Mouse (Mus musculus): ENCODE data around the gene Sppl3. TPM values are rescaled to one million over a fixed set of nuclear protein-coding genes. Genes with fewer than 3 reads are reported as not detected.

Gene Sppl3
- total and polyA plus RNA-seq, 2 experiments from 2014 or later = 30.1 to 147 TPM

GRCm38 (mm10) chr5:114968651-114969050 is 42.3 kb upstream of the Sppl3 start:
- no peak for ATAC-seq
- H3K4me2 ChIP-seq (ENCODE audit: low read depth, low read length) = no peak overlapping the region
- no peak for TF ChIP-seq CTCF (IDR thresholded peaks at IDR 0.05; ENCODE audit: low read depth)

GRCm38 (mm10) chr5:114969064-114969463 is 41.9 kb upstream of the Sppl3 start:
- 13% methylated on average over 4 of the region's 4 CpGs for WGBS
- TF ChIP-seq CTCF (IDR thresholded peaks at IDR 0.05; ENCODE audit: low read depth) = no peak
- Histone ChIP-seq H3K27me3 (ENCODE audit: insufficient read depth, low read length) (no peaks in the 10 kb centered on the region), H3K9ac (replicated peaks; ENCODE audit: low read length) (no peak overlapping the region), H3K4me3 (ENCODE audit: low read length) (no peak overlapping the region), H3K36me3 (ENCODE audit: insufficient read depth, low read length) (no peaks in the 10 kb centered on the region), H3K4me2 (ENCODE audit: low read depth, low read length) (no peak overlapping the region), H3K9me3 (ENCODE audit: low read length) (no peaks in the 10 kb centered on the region), H3K4me1 (ENCODE audit: insufficient read depth, low read length) (no peaks in the 10 kb centered on the region), H3K27ac (no peak overlapping the region)
- no peak for DNase-seq (ENCODE audit: low spot score)
- ATAC-seq = no peak

More at GRCm38 (mm10) chr5:114968651-114969050, 42.3 kb upstream of the Sppl3 start:
- no peaks in the 10 kb centered on the region for H3K4me1 ChIP-seq (ENCODE audit: insufficient read depth, low read length)
- no peak overlapping the region for H3K4me3 ChIP-seq (ENCODE audit: low read length)
- no peak overlapping the region for H3K27ac ChIP-seq
- no peak for DNase-seq (ENCODE audit: low spot score)
- no peaks in the 10 kb centered on the region for H3K36me3 ChIP-seq (ENCODE audit: insufficient read depth, low read length)
- H3K27me3 ChIP-seq (ENCODE audit: insufficient read depth, low read length) = no peaks in the 10 kb centered on the region
- WGBS = 19% methylated on average over 7 of the region's 7 CpGs
- H3K9me3 ChIP-seq (ENCODE audit: low read length) = no peaks in the 10 kb centered on the region
- no peak overlapping the region for H3K9ac ChIP-seq (replicated peaks; ENCODE audit: low read length)

GRCm38 (mm10) chr5:114969609-114970215 is 41.2 kb upstream of the Sppl3 start:
- Histone ChIP-seq H3K9ac (replicated peaks; ENCODE audit: low read length) (no peak overlapping the region), H3K27ac (no peak overlapping the region), H3K27me3 (ENCODE audit: insufficient read depth, low read length) (no peaks in the 10 kb centered on the region), H3K4me3 (ENCODE audit: low read length) (no peak overlapping the region), H3K4me1 (ENCODE audit: insufficient read depth, low read length) (no peaks in the 10 kb centered on the region), H3K4me2 (ENCODE audit: low read depth, low read length) (no peak overlapping the region), H3K9me3 (ENCODE audit: low read length) (no peaks in the 10 kb centered on the region), H3K36me3 (ENCODE audit: insufficient read depth, low read length) (no peaks in the 10 kb centered on the region)
- no peak for TF ChIP-seq CTCF (IDR thresholded peaks at IDR 0.05; ENCODE audit: low read depth)
- 51% methylated on average over 13 of the region's 13 CpGs for WGBS
- ATAC-seq = no peak
- DNase-seq (ENCODE audit: low spot score) = no peak

- H3K9me3 ChIP-seq (ENCODE audit: low read length) = no peaks in the 10 kb centered on the region
- H3K4me3 ChIP-seq (ENCODE audit: low read length) = no peak within 1 kb of the TSS
- H3K4me2 ChIP-seq (ENCODE audit: low read depth, low read length) = no peak within 1 kb of the TSS
- ATAC-seq = no peak
- H3K4me1 ChIP-seq (ENCODE audit: insufficient read depth, low read length) = no peaks in the 10 kb centered on the region
- no peaks in the 10 kb centered on the region for H3K36me3 ChIP-seq (ENCODE audit: insufficient read depth, low read length)
- H3K9ac ChIP-seq (replicated peaks; ENCODE audit: low read length) = no peak within 1 kb of the TSS
- no peak for DNase-seq (ENCODE audit: low spot score)
- 77% methylated on average over 17 of the region's 17 CpGs for WGBS
- no peak within 1 kb of the TSS for H3K27ac ChIP-seq
- no peak for TF ChIP-seq CTCF (IDR thresholded peaks at IDR 0.05; ENCODE audit: low read depth)
- H3K27me3 ChIP-seq (ENCODE audit: insufficient read depth, low read length) = no peaks in the 10 kb centered on the region
These were observed 40.1 kb upstream of the Sppl3 start, which contains the start of gene Hnf1a for GRCm38 (mm10) chr5:114970824-114971227. Gene Hnf1a (minus strand): TSS chr5:114971094.

GRCm38 (mm10) chr5:114972201-114972600 is 38.7 kb upstream of the Sppl3 start:
- H3K4me1 ChIP-seq (ENCODE audit: insufficient read depth, low read length) = no peaks in the 10 kb centered on the region
- no peak overlapping the region for H3K27ac ChIP-seq
- H3K9me3 ChIP-seq (ENCODE audit: low read length) = no peaks in the 10 kb centered on the region
- H3K4me3 ChIP-seq (ENCODE audit: low read length) = no peak overlapping the region
- H3K27me3 ChIP-seq (ENCODE audit: insufficient read depth, low read length) = no peaks in the 10 kb centered on the region
- H3K9ac ChIP-seq (replicated peaks; ENCODE audit: low read length) = no peak overlapping the region
- H3K36me3 ChIP-seq (ENCODE audit: insufficient read depth, low read length) = no peaks in the 10 kb centered on the region
- DNase-seq (ENCODE audit: low spot score) (no peak), ATAC-seq (no peak)
- no peak for TF ChIP-seq CTCF (IDR thresholded peaks at IDR 0.05; ENCODE audit: low read depth)
- 81% methylated on average over 9 of the region's 9 CpGs for WGBS
- H3K4me2 ChIP-seq (ENCODE audit: low read depth, low read length) = no peak overlapping the region

GRCm38 (mm10) chr5:114973131-114973530 is 37.8 kb upstream of the Sppl3 start:
- no peak for ATAC-seq
- no peaks in the 10 kb centered on the region for H3K9me3 ChIP-seq (ENCODE audit: low read length)
- WGBS = 84% methylated on average over 8 of the region's 8 CpGs
- DNase-seq (ENCODE audit: low spot score) = no peak
- no peak overlapping the region for H3K4me3 ChIP-seq (ENCODE audit: low read length)
- H3K4me1 ChIP-seq (ENCODE audit: insufficient read depth, low read length) = no peaks in the 10 kb centered on the region
- H3K36me3 ChIP-seq (ENCODE audit: insufficient read depth, low read length) = no peaks in the 10 kb centered on the region
- no peak overlapping the region for H3K27ac ChIP-seq
- TF ChIP-seq CTCF (IDR thresholded peaks at IDR 0.05; ENCODE audit: low read depth) = no peak
- no peaks in the 10 kb centered on the region for H3K27me3 ChIP-seq (ENCODE audit: insufficient read depth, low read length)
- no peak overlapping the region for H3K4me2 ChIP-seq (ENCODE audit: low read depth, low read length)
- H3K9ac ChIP-seq (replicated peaks; ENCODE audit: low read length) = no peak overlapping the region

- no peaks in the 10 kb centered on the region for H3K9me3 ChIP-seq (ENCODE audit: low read length)
- no peak overlapping the region for H3K27ac ChIP-seq
- no peak for TF ChIP-seq CTCF (IDR thresholded peaks at IDR 0.05; ENCODE audit: low read depth)
- H3K4me2 ChIP-seq (ENCODE audit: low read depth, low read length) = no peak overlapping the region
- DNase-seq (ENCODE audit: low spot score) = no peak
- H3K4me1 ChIP-seq (ENCODE audit: insufficient read depth, low read length) = no peaks in the 10 kb centered on the region
- no peaks in the 10 kb centered on the region for H3K36me3 ChIP-seq (ENCODE audit: insufficient read depth, low read length)
- H3K4me3 ChIP-seq (ENCODE audit: low read length) = no peak overlapping the region
- no peaks in the 10 kb centered on the region for H3K27me3 ChIP-seq (ENCODE audit: insufficient read depth, low read length)
- no peak for ATAC-seq
- no peak overlapping the region for H3K9ac ChIP-seq (replicated peaks; ENCODE audit: low read length)
These were observed 34.0 kb upstream of the Sppl3 start for GRCm38 (mm10) chr5:114976935-114977334.

Data from hindbrain, postnatal 0 days (tissue).